Mouse (Mus musculus) heart, embryonic 16.5 days (tissue): Measurements from ENCODE around the gene Dnaja1. TPM values are rescaled to one million over a fixed set of nuclear protein-coding genes. Genes with fewer than 3 reads are reported as not detected.

Source experiments
- ATAC-seq: fragments of 200-750 bp; cut with Nextera tagmentation; replicated peaks from 2 replicates; pipeline ENCODE4 v1.8.0; 2017; ENCODE audit warnings: moderate number of reproducible peaks; ENCODE audit not compliant: insufficient read depth, low FRiP score; ENCODE audit errors: extremely low read depth
- H3K27ac ChIP-seq: fragments of 300-500 bp; sonication (generic); 2 replicates; pipeline ENCODE4 v1.5.1; 2014; ENCODE audit warnings: mild to moderate bottlenecking, low read length, control low read depth, moderate library complexity
- H3K27me3 ChIP-seq: fragments of 300-500 bp; sonication (generic); 2 replicates; pipeline ENCODE4 v1.6.1; 2014; ENCODE audit warnings: low read length, mixed read lengths; ENCODE audit not compliant: control insufficient read depth, insufficient read depth
- H3K36me3 ChIP-seq: fragments of 300-500 bp; sonication (generic); 2 replicates; pipeline ENCODE4 v1.6.1; 2014; ENCODE audit not compliant: control insufficient read depth, insufficient read depth
- H3K4me1 ChIP-seq: fragments of 300-500 bp; sonication (generic); 2 replicates; pipeline ENCODE4 v1.6.1; 2014; ENCODE audit warnings: low read length, mixed read lengths; ENCODE audit not compliant: control insufficient read depth, insufficient read depth
- H3K4me2 ChIP-seq: fragments of 300-500 bp; sonication (generic); 2 replicates; pipeline ENCODE4 v1.6.1; 2014; ENCODE audit warnings: low read depth, mild to moderate bottlenecking, control low read depth, low read length
- H3K4me3 ChIP-seq: fragments of 300-500 bp; sonication (generic); 2 replicates; pipeline ENCODE4 v1.5.1; 2014; ENCODE audit warnings: mild to moderate bottlenecking, control low read depth, low read length
- H3K9ac ChIP-seq: fragments of 300-500 bp; sonication (generic); 2 replicates; pipeline ENCODE4 v1.6.1; 2014; ENCODE audit warnings: low read length, control low read depth
- H3K9me3 ChIP-seq: fragments of 300-500 bp; sonication (generic); replicated peaks from 2 replicates; pipeline ENCODE4 v1.6.1; 2016; ENCODE audit warnings: low read length; ENCODE audit not compliant: control insufficient read depth
- whole genome bisulfite sequencing: fragments of 180-500 bp; shearing (Covaris S2); extraction: QIAGEN DNeasy Blood & Tissue Kit; methylation state at CpG from one replicate; pipeline ENCODE4 v1.1.7; 2014; 5-methylcytosine and 5-hydroxymethylcytosine counted together
- microRNA counts: library from miRNA; unstranded; fragments of <30 nt; microRNA quantifications from one replicate; lab custom pipeline; 2016
- microRNA-seq: library from miRNA; unstranded; fragments of <30 nt; microRNA quantifications from one replicate; pipeline ENCODE4, GENCODE M21; 2017
- polyA plus RNA-seq: library from polyadenylated mRNA; unstranded; fragments of >200 nt; fragmentation: Nextera tagmentation; extraction: Ambion mirVana; gene quantifications from 2 replicates; pipeline ENCODE4 v1.2.1, GENCODE M21; 2015

Gene Dnaja1
- polyA plus RNA-seq, 1 experiment from 2014 or later: 262 TPM

- Histone ChIP-seq H3K9me3 (no peaks in the 10 kb centered on the region), H3K27ac (no peak overlapping the region), H3K9ac (no peak overlapping the region), H3K4me1 (peaks cover 3% of the 10 kb centered on the region; the same call in 1 of the 2 replicates), H3K4me2 (no peak overlapping the region), H3K27me3 (no peaks in the 10 kb centered on the region), H3K36me3 (no peaks in the 10 kb centered on the region), H3K4me3 (no peak overlapping the region)
- ATAC-seq: no peak
- WGBS: 73% methylated on average over 9 of the region's 9 CpGs
These were observed 63.7 kb downstream of the Dnaja1 start for GRCm38 (mm10) chr4:40785620-40786166.

- no peak overlapping the region for H3K4me2 ChIP-seq
- no peak overlapping the region for H3K9ac ChIP-seq
- peaks cover 2% of the 10 kb centered on the region; the same call in 1 of the 2 replicates for H3K4me1 ChIP-seq
- 81% methylated on average over 4 of the region's 4 CpGs for WGBS
- H3K27ac ChIP-seq: no peak overlapping the region
- ATAC-seq: no peak
- no peaks in the 10 kb centered on the region for H3K27me3 ChIP-seq
- H3K36me3 ChIP-seq: no peaks in the 10 kb centered on the region
- no peaks in the 10 kb centered on the region for H3K9me3 ChIP-seq
- no peak overlapping the region for H3K4me3 ChIP-seq
These were observed 64.6 kb downstream of the Dnaja1 start for GRCm38 (mm10) chr4:40786578-40786977.

MicroRNA genes within 50 kb of the gene (microRNA counts, 519-probe panel; counts per million panel counts)
- microRNA mmu-miR-207 (lab: Ali Mortazavi, UCI): 2,119 counts per million, percentile 29 among the panel's probes with 10 or more counts

Small RNA genes lying within 50 kb of the gene (microRNA-seq; reads per million reads assigned to microRNA genes)
- gene Mir207: not detected

Other genes starting within 250 kb of the Dnaja1 start
- gene Tmem215, start 250.0 kb upstream of the Dnaja1 start, polyA plus RNA-seq: 0.49 and 0.82 TPM in 2 replicates
- gene Aptx, start 19.0 kb upstream of the Dnaja1 start, polyA plus RNA-seq: 29.1 and 31.5 TPM in 2 replicates
- 101 and 102 TPM in 2 replicates for gene Smu1, start 35.8 kb downstream of the Dnaja1 start, polyA plus RNA-seq
- 54.5 and 61.5 TPM in 2 replicates for gene B4galt1, start 131.9 kb downstream of the Dnaja1 start, polyA plus RNA-seq
- gene Spink4, start 197.9 kb downstream of the Dnaja1 start, polyA plus RNA-seq: 5.4 and 6.4 TPM in 2 replicates
- gene Bag1, start 226.1 kb downstream of the Dnaja1 start, polyA plus RNA-seq: 189 and 218 TPM in 2 replicates
- gene Chmp5, start 226.3 kb downstream of the Dnaja1 start, polyA plus RNA-seq: 75.8 and 75.9 TPM in 2 replicates
- gene Nfx1, start 248.8 kb downstream of the Dnaja1 start, polyA plus RNA-seq: 55.6 and 57.6 TPM in 2 replicates